11 mouse cellular contexts compared by ENCODE assay signal in genomic region chr5:132135941-132136663, GRCm38 (mm10).
DNase-seq lines count a peak whose midpoint lies in the region; ATAC-seq lines count a peak whose summit lies in the region.
"Had no signal": no experiment of that assay in that cellular context is flagged by ENCODE, and none has a peak within 500 bp of the region (broad histone marks: within the 10 kb centered on the region; RNA-seq: fewer than 3 reads in every experiment).

No protein-coding gene starts in this region.

- peak overlapping the region; percentile 55 for H3K27ac ChIP-seq in hindbrain, embryonic 15.5 days (replicated peaks)
- no peak overlapping the region for H3K27ac ChIP-seq in hindbrain, embryonic 11.5 days (ENCODE audit: low read depth, low read length)
- H3K27ac ChIP-seq: limb, embryonic 10.5 days had no signal

- 47% methylated on average over 7 of the region's 7 CpGs for WGBS in hindbrain, embryonic 15.5 days
- 68% methylated on average over 7 of the region's 7 CpGs for WGBS in hindbrain, embryonic 11.5 days

- H3K9me3 ChIP-seq in hindbrain, embryonic 15.5 days, result no peaks in the 10 kb centered on the region
- H3K9me3 ChIP-seq in hindbrain, embryonic 11.5 days (ENCODE audit: control insufficient read depth, low read length), result no peaks in the 10 kb centered on the region
- H3K9me3 ChIP-seq: G1E; limb, embryonic 10.5 days had no signal

- no peak overlapping the region for H3K4me2 ChIP-seq in hindbrain, embryonic 15.5 days
- no peak overlapping the region for H3K4me2 ChIP-seq in hindbrain, embryonic 11.5 days (replicated peaks; ENCODE audit: low read depth, low read length)

- no peaks in the 10 kb centered on the region for H3K27me3 ChIP-seq in hindbrain, embryonic 15.5 days
- no peaks in the 10 kb centered on the region for H3K27me3 ChIP-seq in hindbrain, embryonic 11.5 days (ENCODE audit: control insufficient read depth, insufficient read depth, low read length)

- no peaks in the 10 kb centered on the region for H3K36me3 ChIP-seq in hindbrain, embryonic 15.5 days
- H3K36me3 ChIP-seq in hindbrain, embryonic 11.5 days (ENCODE audit: control insufficient read depth, insufficient read depth, low read length), result no peaks in the 10 kb centered on the region
- H3K36me3 ChIP-seq: G1E; limb, embryonic 10.5 days had no signal

- DNase-seq in hindbrain, embryonic 11.5 days (ENCODE audit: low spot score), result no peak
- DNase-seq in frontal cortex, adult 2 months (ENCODE audit: extremely low spot score in 1 of 2, low spot score in 1 of 2), result peak; percentile 14 to 47
- peak; percentile 9 for DNase-seq in layer of hippocampus, adult 9-10 months (ENCODE audit: low spot score)
- peak; percentile 67 to 78 for DNase-seq in right cerebral cortex, postnatal 10 days (ENCODE audit: low spot score in 2 of 2)
- DNase-seq in retina, postnatal 1 day, result no peak
- no peak for DNase-seq in kidney, postnatal 36 days
- DNase-seq: adrenal gland, postnatal 14 days; gastrocnemius, postnatal 14 days had no signal

- H3K9ac ChIP-seq in hindbrain, embryonic 15.5 days, result no peak overlapping the region
- no peak overlapping the region for H3K9ac ChIP-seq in hindbrain, embryonic 11.5 days (ENCODE audit: low read depth, low read length)

- peaks cover 12% of the 10 kb centered on the region for H3K4me1 ChIP-seq in hindbrain, embryonic 15.5 days (replicated peaks)
- no peaks in the 10 kb centered on the region for H3K4me1 ChIP-seq in hindbrain, embryonic 11.5 days (replicated peaks; ENCODE audit: control insufficient read depth, insufficient read depth, low read length)

- no peak overlapping the region for H3K4me3 ChIP-seq in hindbrain, embryonic 15.5 days
- no peak overlapping the region for H3K4me3 ChIP-seq in hindbrain, embryonic 11.5 days (ENCODE audit: low read depth, low read length)
- H3K4me3 ChIP-seq: limb, embryonic 10.5 days had no signal

- ATAC-seq in hindbrain, embryonic 15.5 days (ENCODE audit: low FRiP score, low read depth), result peak; percentile 54; the same call in 1 of the 2 replicates
- no peak for ATAC-seq in hindbrain, embryonic 11.5 days (ENCODE audit: low FRiP score)

Comparison
In these comparisons a context has a peak if more than half of its experiments do, and no peak if none do; other contexts are left out.
1. DNase-seq: peak in frontal cortex, adult 2 months (2 of 2), layer of hippocampus, adult 9-10 months (single experiment) and right cerebral cortex, postnatal 10 days (2 of 2); none in hindbrain, embryonic 11.5 days (single experiment), retina, postnatal 1 day (single experiment) and kidney, postnatal 36 days (0 of 2).